Mouse (Mus musculus): Measurements from ENCODE around the gene Hint1. TPM values are rescaled to one million over a fixed set of nuclear protein-coding genes. Genes with fewer than 3 reads are reported as not detected.
"Not testable (repeated sequence)": the region's sequence is repeated elsewhere in the genome, so short reads cannot be mapped to it uniquely, and the experiment has no call there.

Gene Hint1
- polyA plus RNA-seq, 1 experiment = 336 TPM

GRCm38 (mm10) chr11:54885406-54885805, 19.2 kb downstream of the Hint1 start:
- WGBS = 99% methylated on average over 2 of the region's 2 CpGs

GRCm38 (mm10) chr11:54887927-54888326, 21.7 kb downstream of the Hint1 start:
- 88% methylated on average over 6 of the region's 6 CpGs for WGBS
- no peak overlapping the region for H3K27ac ChIP-seq (ENCODE audit: control insufficient read depth, insufficient read depth, low read length)
- no peaks in the 10 kb centered on the region for H3K27me3 ChIP-seq (ENCODE audit: control insufficient read depth, insufficient read depth, low read length)
- no peak overlapping the region for H3K4me3 ChIP-seq (ENCODE audit: control insufficient read depth, insufficient read depth, low read length)
- H3K4me1 ChIP-seq (replicated peaks; ENCODE audit: control insufficient read depth, insufficient read depth, low read length) = peaks cover 9% of the 10 kb centered on the region; the same call in 1 of the 2 replicates
- H3K36me3 ChIP-seq (ENCODE audit: control insufficient read depth, insufficient read depth, low read length) = no peaks in the 10 kb centered on the region
- TF ChIP-seq CTCF (IDR thresholded peaks at IDR 0.05; ENCODE audit: borderline replicate concordance, control insufficient read depth, extremely low read depth, insufficient read depth, low read length, poor library complexity) (no peak), POLR2A (IDR thresholded peaks at IDR 0.05; ENCODE audit: control insufficient read depth, extremely low read depth, insufficient read depth, low read length, poor library complexity) (no peak)
- DNase-seq = no peak

More at GRCm38 (mm10) chr11:54885406-54885805, 19.2 kb downstream of the Hint1 start:
- Histone ChIP-seq H3K27ac (ENCODE audit: control insufficient read depth, insufficient read depth, low read length) (no peak overlapping the region), H3K4me3 (ENCODE audit: control insufficient read depth, insufficient read depth, low read length) (no peak overlapping the region), H3K4me1 (replicated peaks; ENCODE audit: control insufficient read depth, insufficient read depth, low read length) (peaks cover 9% of the 10 kb centered on the region; the same call in 1 of the 2 replicates), H3K27me3 (ENCODE audit: control insufficient read depth, insufficient read depth, low read length) (no peaks in the 10 kb centered on the region), H3K36me3 (ENCODE audit: control insufficient read depth, insufficient read depth, low read length) (no peaks in the 10 kb centered on the region)
- DNase-seq = no peak
- TF ChIP-seq CTCF (IDR thresholded peaks at IDR 0.05; ENCODE audit: borderline replicate concordance, control insufficient read depth, extremely low read depth, insufficient read depth, low read length, poor library complexity) (no peak), POLR2A (IDR thresholded peaks at IDR 0.05; ENCODE audit: control insufficient read depth, extremely low read depth, insufficient read depth, low read length, poor library complexity) (no peak)

GRCm38 (mm10) chr11:54891341-54891740, 25.2 kb downstream of the Hint1 start:
- WGBS = 93% methylated on average over 5 of the region's 5 CpGs
- no peaks in the 10 kb centered on the region for H3K27me3 ChIP-seq (ENCODE audit: control insufficient read depth, insufficient read depth, low read length)
- no peaks in the 10 kb centered on the region for H3K36me3 ChIP-seq (ENCODE audit: control insufficient read depth, insufficient read depth, low read length)
- TF ChIP-seq POLR2A (IDR thresholded peaks at IDR 0.05; ENCODE audit: control insufficient read depth, extremely low read depth, insufficient read depth, low read length, poor library complexity) (no peak), CTCF (IDR thresholded peaks at IDR 0.05; ENCODE audit: borderline replicate concordance, control insufficient read depth, extremely low read depth, insufficient read depth, low read length, poor library complexity) (no peak)
- H3K4me3 ChIP-seq (ENCODE audit: control insufficient read depth, insufficient read depth, low read length) = no peak overlapping the region
- H3K4me1 ChIP-seq (replicated peaks; ENCODE audit: control insufficient read depth, insufficient read depth, low read length) = no peaks in the 10 kb centered on the region
- no peak for DNase-seq
- H3K27ac ChIP-seq (ENCODE audit: control insufficient read depth, insufficient read depth, low read length) = no peak overlapping the region

GRCm38 (mm10) chr11:54892091-54892490, 25.9 kb downstream of the Hint1 start:
- H3K4me3 ChIP-seq (ENCODE audit: control insufficient read depth, insufficient read depth, low read length) = no peak overlapping the region
- no peaks in the 10 kb centered on the region for H3K4me1 ChIP-seq (replicated peaks; ENCODE audit: control insufficient read depth, insufficient read depth, low read length)
- H3K36me3 ChIP-seq (ENCODE audit: control insufficient read depth, insufficient read depth, low read length) = no peaks in the 10 kb centered on the region
- H3K27ac ChIP-seq (ENCODE audit: control insufficient read depth, insufficient read depth, low read length) = no peak overlapping the region
- WGBS = 90% methylated on average over 7 of the region's 7 CpGs
- no peaks in the 10 kb centered on the region for H3K27me3 ChIP-seq (ENCODE audit: control insufficient read depth, insufficient read depth, low read length)
- DNase-seq = no peak
- no peak for TF ChIP-seq POLR2A (IDR thresholded peaks at IDR 0.05; ENCODE audit: control insufficient read depth, extremely low read depth, insufficient read depth, low read length, poor library complexity)

DNA sequence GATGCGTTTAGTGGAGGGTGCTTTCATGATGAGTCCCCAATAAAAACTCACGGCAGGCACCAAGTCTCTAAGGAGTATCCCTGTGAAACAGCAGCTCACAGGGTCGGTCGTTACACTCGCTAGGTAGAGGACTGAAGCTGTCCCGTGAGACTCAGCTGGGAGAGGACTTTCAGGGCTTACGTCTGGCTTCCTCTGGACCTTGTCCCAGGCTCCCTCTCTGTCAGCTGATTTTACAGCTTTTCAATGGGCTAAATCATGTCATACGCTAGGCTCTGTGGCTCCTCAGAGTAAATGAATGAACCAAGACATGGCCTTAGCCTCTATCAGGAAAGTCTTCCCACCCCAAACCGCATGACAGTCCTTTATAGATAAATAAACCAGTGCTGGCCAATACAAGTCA, 28.4 kb downstream of the Hint1 start:
- Histone ChIP-seq H3K4me3 (ENCODE audit: control insufficient read depth, insufficient read depth, low read length) (no peak overlapping the region), H3K4me1 (replicated peaks; ENCODE audit: control insufficient read depth, insufficient read depth, low read length) (no peaks in the 10 kb centered on the region), H3K27me3 (ENCODE audit: control insufficient read depth, insufficient read depth, low read length) (no peaks in the 10 kb centered on the region), H3K36me3 (ENCODE audit: control insufficient read depth, insufficient read depth, low read length) (no peaks in the 10 kb centered on the region), H3K27ac (ENCODE audit: control insufficient read depth, insufficient read depth, low read length) (no peak overlapping the region)
- 97% methylated on average over 9 of the region's 9 CpGs for WGBS
- no peak for DNase-seq
- TF ChIP-seq POLR2A (IDR thresholded peaks at IDR 0.05; ENCODE audit: control insufficient read depth, extremely low read depth, insufficient read depth, low read length, poor library complexity) (no peak), CTCF (IDR thresholded peaks at IDR 0.05; ENCODE audit: borderline replicate concordance, control insufficient read depth, extremely low read depth, insufficient read depth, low read length, poor library complexity) (no peak)

DNA sequence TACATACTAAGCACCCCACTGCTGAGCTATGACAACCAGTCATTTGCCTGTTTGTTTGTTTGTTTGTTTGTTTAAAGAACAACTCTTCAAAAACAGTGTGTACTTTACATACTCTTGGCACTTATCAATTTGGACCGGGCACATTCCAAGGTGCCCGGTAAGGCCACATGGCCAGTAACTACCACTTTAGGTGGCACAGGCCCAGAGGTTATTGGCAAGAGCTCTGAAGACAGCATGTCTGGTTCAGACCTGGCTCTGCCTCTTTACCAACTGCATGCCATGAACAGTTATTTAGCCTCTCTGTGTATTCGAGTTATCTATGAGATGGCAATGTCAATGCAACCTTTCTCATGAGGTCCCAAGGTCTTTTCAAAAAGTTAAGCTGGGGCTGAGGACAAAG, 30.5 kb downstream of the Hint1 start:
- not testable (repeated sequence) for H3K36me3 ChIP-seq (ENCODE audit: control insufficient read depth, insufficient read depth, low read length); H3K27ac ChIP-seq (ENCODE audit: control insufficient read depth, insufficient read depth, low read length); H3K4me3 ChIP-seq (ENCODE audit: control insufficient read depth, insufficient read depth, low read length); H3K4me1 ChIP-seq (replicated peaks; ENCODE audit: control insufficient read depth, insufficient read depth, low read length); DNase-seq; H3K27me3 ChIP-seq (ENCODE audit: control insufficient read depth, insufficient read depth, low read length)
- WGBS = 93% methylated on average over 3 of the region's 3 CpGs

- Histone ChIP-seq H3K36me3 (ENCODE audit: control insufficient read depth, insufficient read depth, low read length) (no peaks in the 10 kb centered on the region), H3K27ac (ENCODE audit: control insufficient read depth, insufficient read depth, low read length) (no peak overlapping the region), H3K4me1 (replicated peaks; ENCODE audit: control insufficient read depth, insufficient read depth, low read length) (no peaks in the 10 kb centered on the region), H3K4me3 (ENCODE audit: control insufficient read depth, insufficient read depth, low read length) (no peak overlapping the region), H3K27me3 (ENCODE audit: control insufficient read depth, insufficient read depth, low read length) (no peaks in the 10 kb centered on the region)
- no peak for DNase-seq
- no peak for TF ChIP-seq POLR2A (IDR thresholded peaks at IDR 0.05; ENCODE audit: control insufficient read depth, extremely low read depth, insufficient read depth, low read length, poor library complexity)
- no peak for TF ChIP-seq CTCF (IDR thresholded peaks at IDR 0.05; ENCODE audit: borderline replicate concordance, control insufficient read depth, extremely low read depth, insufficient read depth, low read length, poor library complexity)
- WGBS = 97% methylated on average over 5 of the region's 5 CpGs
These were observed 31.3 kb downstream of the Hint1 start for GRCm38 (mm10) chr11:54897470-54897869.
